Mouse (Mus musculus) kidney, adult 2 months (tissue): Measurements from ENCODE around the gene Emg1.

ENCODE experiments used
- CTCF ChIP-seq: fragments of 200-500 bp; conservative IDR thresholded peaks from 2 replicates; pipeline ENCODE4 v1.5.1; 2011; ENCODE audit warnings: low read depth, mild to moderate bottlenecking, control low read depth, low read length, moderate library complexity, mixed read lengths; ENCODE audit not compliant: insufficient read depth, insufficient read length
- POLR2A ChIP-seq: fragments of 200-500 bp; IDR thresholded peaks from one replicate; pipeline ENCODE4 v1.6.1; 2011; ENCODE audit warnings: low read depth, low read length, control low read depth

GRCm38 (mm10) chr6:124699366-124699765, 12.6 kb downstream of the Emg1 start:
- TF ChIP-seq CTCF (no peak), POLR2A (no peak)
